Mouse (Mus musculus) right cerebral cortex, adult 2 months (tissue): ENCODE results near the gene Gkn2.

ENCODE experiments used
- DNase-seq, 2 experiments: peaks; one replicate each; pipeline ENCODE4 v3.0.0; 2021 to 2022; ENCODE audit warnings: low spot score in 2 of 2

Gkn2 gene

DNA sequence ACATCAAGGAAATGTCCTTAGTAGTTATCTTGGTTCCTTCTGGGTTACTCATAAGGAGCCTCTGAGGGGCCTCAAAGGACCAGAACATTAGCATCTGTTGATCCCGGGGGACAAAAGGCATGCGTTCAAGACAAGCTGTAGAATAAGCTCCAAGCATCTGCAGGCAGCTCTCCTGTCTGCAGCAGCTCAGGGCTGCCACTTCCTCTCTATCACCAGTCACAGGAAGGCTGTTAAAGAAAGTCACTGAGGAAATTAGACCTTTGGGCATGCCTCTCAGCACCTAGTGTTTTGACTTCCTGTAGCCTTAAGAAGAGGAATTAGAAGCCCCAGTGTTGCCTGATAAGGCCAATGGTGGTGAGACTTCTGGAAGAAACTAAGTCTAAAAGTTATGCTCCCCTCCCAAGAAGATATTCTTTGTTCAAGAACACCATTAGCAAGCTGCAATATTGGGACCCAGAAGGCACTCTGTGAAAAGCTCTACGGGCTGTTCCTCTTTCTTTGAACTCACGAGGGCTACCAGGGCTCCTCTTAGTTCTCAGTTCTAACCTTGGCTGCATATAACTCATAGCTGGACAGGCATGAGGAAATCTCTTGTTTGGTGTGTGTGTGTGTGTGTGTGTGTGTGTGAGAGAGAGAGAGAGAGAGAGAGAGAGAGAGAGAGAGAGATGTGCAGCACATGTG lies 26.9 kb downstream of the Gkn2 start:
- no peak for DNase-seq

DNA sequence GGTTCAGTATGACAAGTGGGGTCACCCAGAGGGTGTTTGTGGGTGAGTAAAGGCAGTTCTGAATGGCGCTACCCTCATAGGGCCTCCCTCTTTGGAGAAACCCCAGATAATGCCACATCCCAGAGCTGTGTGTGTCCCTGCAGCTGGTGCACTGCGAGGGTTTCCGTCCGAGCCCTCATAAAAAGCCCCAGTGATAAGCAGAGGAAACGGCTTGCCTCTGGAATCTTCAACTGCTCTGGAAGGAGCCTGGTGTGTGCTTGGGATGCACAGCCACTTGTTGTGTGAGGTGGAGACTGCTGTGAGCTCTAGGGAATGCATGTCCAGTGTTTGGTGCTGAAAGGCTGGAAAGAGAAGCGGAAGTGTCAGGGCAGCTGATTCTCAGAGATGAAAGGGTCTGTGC lies 28.3 kb downstream of the Gkn2 start:
- DNase-seq, result no peak

DNA sequence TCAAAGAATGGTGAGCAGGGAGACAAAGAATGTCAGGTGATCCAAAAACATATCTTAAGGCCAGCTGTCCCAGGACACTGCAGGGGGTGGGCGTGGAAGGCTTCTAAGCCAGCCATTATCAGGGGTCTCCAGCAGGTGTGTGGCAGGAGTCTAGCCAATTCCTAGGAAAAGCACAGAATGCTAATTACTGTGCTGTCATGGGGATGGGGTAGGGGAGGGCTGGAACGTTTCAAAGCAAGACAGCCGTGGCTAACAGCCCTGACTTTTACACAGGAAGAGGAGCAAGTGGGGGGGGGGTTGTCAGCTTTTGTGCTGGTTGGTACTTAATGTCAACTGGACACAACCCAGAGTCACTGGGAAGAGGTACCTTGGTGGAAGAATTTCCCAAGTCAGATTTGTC lies 38.9 kb downstream of the Gkn2 start:
- DNase-seq, result no peak

- no peak for DNase-seq
Measured at GRCm38 (mm10) chr6:87422304-87422703, 49.1 kb downstream of the Gkn2 start.

DNA sequence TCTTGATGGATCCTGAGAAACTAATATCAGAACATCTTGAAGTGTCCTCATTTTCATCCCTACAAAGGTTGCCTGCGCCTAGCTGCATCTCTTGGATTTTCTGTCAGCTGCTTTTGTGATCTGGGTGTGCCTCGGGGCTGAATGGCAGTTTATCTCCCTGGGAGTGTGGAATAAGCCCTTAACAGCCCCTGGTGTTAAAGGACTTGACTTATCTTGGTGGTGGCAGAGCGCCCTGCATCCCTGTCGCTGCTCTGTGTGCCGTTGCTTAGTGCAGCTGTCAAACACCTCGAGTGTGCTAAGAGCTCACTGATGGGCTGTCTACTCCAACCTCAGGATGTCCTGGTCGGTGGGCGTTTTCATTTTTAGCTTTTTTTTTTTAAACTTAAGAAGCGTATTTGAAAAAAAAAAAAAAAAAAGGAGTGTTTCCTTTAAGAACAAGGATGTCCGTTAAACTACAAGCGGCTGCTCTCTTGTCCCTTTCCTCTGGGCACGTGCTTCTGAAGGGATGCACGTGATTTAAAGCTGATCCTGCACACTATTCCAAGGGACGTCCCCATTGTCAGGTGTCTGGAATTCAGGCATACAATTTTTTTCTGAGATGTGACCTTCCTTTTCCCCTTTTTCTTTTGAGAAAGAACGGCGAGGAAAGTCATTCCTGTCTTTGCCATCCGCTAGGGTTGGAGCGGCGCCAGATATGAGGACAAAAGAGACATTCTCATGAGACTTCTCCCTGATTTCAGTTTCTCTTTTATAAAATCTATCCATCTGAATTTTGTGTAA lies 51.1 kb downstream of the Gkn2 start:
- peak in 1 of 2 experiments; percentile 10 for DNase-seq

GRCm38 (mm10) chr6:87426954-87427353 lies 53.8 kb downstream of the Gkn2 start:
- DNase-seq, result no peak

DNA sequence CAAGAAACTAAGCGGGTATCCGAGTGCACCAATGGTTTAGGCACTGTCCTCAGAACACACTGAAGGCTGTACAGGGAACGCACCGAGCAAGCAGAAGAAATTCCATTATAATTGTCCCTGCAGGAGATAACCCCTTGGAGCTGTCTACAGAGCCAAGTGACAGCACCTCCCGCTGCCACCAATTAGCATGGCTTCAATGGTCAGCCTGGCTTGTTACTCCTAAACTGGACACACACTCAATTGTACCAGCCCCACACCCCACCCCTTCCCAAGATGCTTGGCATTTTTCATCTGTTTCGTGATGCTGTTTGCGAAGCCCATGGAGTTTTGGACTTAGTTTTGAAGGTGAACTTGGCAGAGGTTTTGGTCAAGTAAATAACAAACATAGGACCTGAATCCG lies 54.5 kb downstream of the Gkn2 start:
- no peak for DNase-seq

DNA sequence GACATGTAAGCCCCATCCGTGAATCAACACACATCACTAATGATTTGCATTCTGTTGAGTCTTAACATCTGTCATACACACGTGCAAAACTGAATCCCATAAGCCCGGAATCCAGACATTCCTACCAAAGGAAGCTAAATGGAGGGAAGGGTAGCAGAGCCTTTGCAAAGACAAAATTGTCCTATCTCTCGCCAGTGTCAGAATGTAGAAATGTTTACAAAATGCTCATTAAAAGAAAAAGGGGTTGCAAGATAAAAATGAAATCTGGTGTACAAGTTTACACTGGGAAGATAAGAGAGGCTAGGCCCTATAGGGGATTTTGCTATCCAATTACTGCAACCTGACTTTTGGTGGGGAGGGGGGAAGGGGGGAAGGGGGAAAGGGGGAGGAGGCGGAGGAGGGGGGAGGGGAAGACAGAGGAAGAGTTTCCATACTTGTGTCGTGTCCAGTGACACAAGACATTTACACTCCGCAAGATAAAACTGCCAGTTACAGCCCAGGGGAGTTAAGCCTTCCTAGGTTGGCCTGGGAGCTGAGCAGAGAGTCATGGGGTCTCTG lies 55.4 kb downstream of the Gkn2 start, which contains the start of gene Bmp10:
Gene Bmp10 (plus strand): TSS at position 508 of the 558 bp plus-strand sequence.
- DNase-seq, result no peak
